Mouse (Mus musculus) forelimb bud, embryonic 11.5 days (tissue): ENCODE measurements around the gene Atat1.
A peak's percentile ranks its signal among the peaks of the same experiment; 100 is the strongest.

ENCODE experiments used
- DNase-seq: peaks from one replicate; pipeline ENCODE4 v3.0.0-alpha.2; 2012; ENCODE audit warnings: low read depth, low spot score

Gene Atat1

GRCm38 (mm10) chr17:35873774-35874519 is 35.9 kb downstream of the Atat1 start:
- DNase-seq: peak; percentile 79

- no peak for DNase-seq
Observed at GRCm38 (mm10) chr17:35870884-35871696, 38.8 kb downstream of the Atat1 start.

GRCm38 (mm10) chr17:35870151-35870883 is 39.6 kb downstream of the Atat1 start:
- no peak for DNase-seq

GRCm38 (mm10) chr17:35869346-35870067 is 40.4 kb downstream of the Atat1 start:
- no peak for DNase-seq

GRCm38 (mm10) chr17:35868961-35869345 is 40.9 kb downstream of the Atat1 start:
- DNase-seq: no peak

- DNase-seq: no peak
Observed at GRCm38 (mm10) chr17:35868165-35868820, 41.6 kb downstream of the Atat1 start.

- no peak for DNase-seq
Observed at GRCm38 (mm10) chr17:35866911-35867890, 42.7 kb downstream of the Atat1 start.

GRCm38 (mm10) chr17:35866281-35866831 is 43.5 kb downstream of the Atat1 start:
- DNase-seq: peak; percentile 42

- DNase-seq: peak; percentile 82
Observed at GRCm38 (mm10) chr17:35865481-35866280, 44.2 kb downstream of the Atat1 start, which contains the start of gene Ppp1r18. Gene Ppp1r18, plus strand, starts transcription at chr17:35865593.

- no peak for DNase-seq
Observed at GRCm38 (mm10) chr17:35864832-35865353, 45.0 kb downstream of the Atat1 start.

GRCm38 (mm10) chr17:35861198-35861857 is 48.5 kb downstream of the Atat1 start, which contains the start of gene Nrm:
Gene Nrm, plus strand, starts transcription at chr17:35861318.
- DNase-seq: peak; percentile 83

- no peak for DNase-seq
Observed at GRCm38 (mm10) chr17:35860831-35861197, 49.1 kb downstream of the Atat1 start.

GRCm38 (mm10) chr17:35859835-35860234 is 50.0 kb downstream of the Atat1 start:
- DNase-seq: no peak

GRCm38 (mm10) chr17:35859371-35859770 is 50.5 kb downstream of the Atat1 start:
- no peak for DNase-seq

GRCm38 (mm10) chr17:35850974-35851373 is 58.9 kb downstream of the Atat1 start:
- DNase-seq: no peak

GRCm38 (mm10) chr17:35848112-35848511 is 61.8 kb downstream of the Atat1 start:
- no peak for DNase-seq
